Mouse (Mus musculus) CH12.LX (cell line): ENCODE measurements around the gene Syncrip. TPM values are rescaled to one million over a fixed set of nuclear protein-coding genes. Genes with fewer than 3 reads are reported as not detected.

ENCODE experiments used
- DNase-seq: peaks from one replicate; pipeline ENCODE4 v3.0.0-alpha.2; 2013; ENCODE audit errors: extremely low read depth
- H3K27ac ChIP-seq: 2 replicates; pipeline ENCODE4 v1.5.1; 2012; ENCODE audit warnings: low read depth, mild to moderate bottlenecking, control low read depth, moderate library complexity; ENCODE audit not compliant: insufficient read depth
- H3K27me3 ChIP-seq: replicated peaks from 2 replicates; pipeline ENCODE3; 2012; ENCODE audit warnings: inconsistent platforms
- H3K36me3 ChIP-seq, 2 experiments: replicated peaks in 1 of 2; 2 replicates each; pipeline versions ENCODE3 to v1.6.1; 2012; ENCODE audit warnings: inconsistent platforms in 1 of 2, low read length in 1 of 2, mild to moderate bottlenecking in 1 of 2, mixed read lengths in 1 of 2, moderate library complexity in 1 of 2; ENCODE audit not compliant: control insufficient read depth in 1 of 2, insufficient read depth in 1 of 2
- H3K4me1 ChIP-seq, 2 experiments: 2 replicates each; pipeline ENCODE4 v1.6.1; 2012; ENCODE audit warnings: inconsistent platforms in 1 of 2, moderate library complexity in 1 of 2; ENCODE audit not compliant: insufficient read depth in 2 of 2, control insufficient read depth in 1 of 2
- H3K4me2 ChIP-seq: 2 replicates; pipeline ENCODE4 v1.6.1; 2012; ENCODE audit warnings: low read depth, mild to moderate bottlenecking, control low read depth; ENCODE audit not compliant: poor library complexity, insufficient read depth, severe bottlenecking
- H3K4me3 ChIP-seq, 3 experiments: fragments of 150-350 bp in 1 of 3; sonication (generic) in 1 of 3; replicated peaks in 1 of 3; 2 replicates each; pipeline versions ENCODE3 to v1.5.1; 2011 to 2012; ENCODE audit warnings: low read depth in 2 of 3, low read length in 2 of 3, mild to moderate bottlenecking in 2 of 3, moderate library complexity in 2 of 3, control low read depth in 1 of 3, improper control_type of control experiment in 1 of 3, inconsistent platforms in 1 of 3, mixed read lengths in 1 of 3; ENCODE audit not compliant: poor library complexity in 1 of 3
- H3K79me2 ChIP-seq: replicated peaks from 2 replicates; pipeline ENCODE4 v1.6.1; 2012; ENCODE audit warnings: mild to moderate bottlenecking, moderate library complexity; ENCODE audit not compliant: control insufficient read depth, poor library complexity, insufficient read depth, severe bottlenecking; ENCODE audit errors: extremely low read depth
- H3K9ac ChIP-seq: 2 replicates; pipeline ENCODE4 v1.6.1; 2012; ENCODE audit warnings: low read depth, mild to moderate bottlenecking, control low read depth, moderate library complexity; ENCODE audit not compliant: insufficient read depth
- H3K9me3 ChIP-seq: replicated peaks from 2 replicates; pipeline ENCODE3; 2012; ENCODE audit warnings: low read length, inconsistent platforms, mixed read lengths
- CHD1 ChIP-seq: IDR thresholded peaks from 2 replicates; pipeline ENCODE4 v1.6.1; 2012; ENCODE audit warnings: low read depth, low read length, improper control_type of control experiment, inconsistent platforms
- ELF1 ChIP-seq: IDR thresholded peaks from 2 replicates; pipeline ENCODE4 v1.6.1; 2014; ENCODE audit warnings: low read depth, mild to moderate bottlenecking, inconsistent platforms, low read length, improper control_type of control experiment
- EP300 ChIP-seq: IDR thresholded peaks from 2 replicates; pipeline ENCODE4 v1.6.1; 2011; ENCODE audit warnings: low read length, improper control_type of control experiment
- ETS1 ChIP-seq: conservative IDR thresholded peaks from 2 replicates; pipeline ENCODE4 v1.6.1; 2012; ENCODE audit warnings: low read depth, mild to moderate bottlenecking, inconsistent platforms, low read length, improper control_type of control experiment, moderate library complexity
- GABPA ChIP-seq: IDR thresholded peaks from 2 replicates; pipeline ENCODE4 v1.6.1; 2012; ENCODE audit warnings: low read depth, low read length, improper control_type of control experiment, inconsistent platforms; ENCODE audit not compliant: insufficient replicate concordance
- HCFC1 ChIP-seq: IDR thresholded peaks from 2 replicates; pipeline ENCODE4 v1.6.1; 2012; ENCODE audit warnings: low read depth, mild to moderate bottlenecking, inconsistent platforms, low read length, improper control_type of control experiment
- IRF4 ChIP-seq: IDR thresholded peaks from 2 replicates; pipeline ENCODE4 v1.6.1; 2014; ENCODE audit warnings: low read depth, mild to moderate bottlenecking, inconsistent platforms, low read length, improper control_type of control experiment
- JUND ChIP-seq: conservative IDR thresholded peaks from 2 replicates; pipeline ENCODE4 v1.6.1; 2011; ENCODE audit warnings: low read depth, low read length, improper control_type of control experiment
- KAT2A ChIP-seq: IDR thresholded peaks from 2 replicates; pipeline ENCODE4 v1.6.1; 2012; ENCODE audit warnings: low read length, improper control_type of control experiment, inconsistent platforms; ENCODE audit not compliant: insufficient replicate concordance
- MAFK ChIP-seq: IDR thresholded peaks from 2 replicates; pipeline ENCODE4 v1.6.1; 2011; ENCODE audit warnings: low read length, improper control_type of control experiment; ENCODE audit not compliant: insufficient replicate concordance
- MAX ChIP-seq: IDR thresholded peaks from 2 replicates; pipeline ENCODE4 v1.6.1; 2011; ENCODE audit warnings: low read length, improper control_type of control experiment
- MXI1 ChIP-seq: IDR thresholded peaks from 2 replicates; pipeline ENCODE4 v1.6.1; 2011; ENCODE audit warnings: mild to moderate bottlenecking, low read depth, low read length, improper control_type of control experiment
- MYC ChIP-seq: IDR thresholded peaks from 2 replicates; pipeline ENCODE4 v1.6.1; 2011; ENCODE audit warnings: low read depth, mild to moderate bottlenecking, improper control_type of control experiment, low read length
- NRF1 ChIP-seq: IDR thresholded peaks from 2 replicates; pipeline ENCODE4 v1.6.1; 2014; ENCODE audit warnings: low read depth, mild to moderate bottlenecking, inconsistent platforms, low read length, improper control_type of control experiment, moderate library complexity
- PAX5 ChIP-seq: IDR thresholded peaks from 2 replicates; pipeline ENCODE4 v1.6.1; 2012; ENCODE audit warnings: low read length, inconsistent platforms, mixed read lengths
- POLR2AphosphoS2 ChIP-seq: IDR thresholded peaks from 2 replicates; pipeline ENCODE4 v1.6.1; 2011; ENCODE audit warnings: low read depth, low read length, improper control_type of control experiment
- SIN3A ChIP-seq: IDR thresholded peaks from 2 replicates; pipeline ENCODE4 v1.6.1; 2012; ENCODE audit warnings: low read length, improper control_type of control experiment, inconsistent platforms
- TCF12 ChIP-seq: IDR thresholded peaks from 2 replicates; pipeline ENCODE4 v1.6.1; 2014; ENCODE audit warnings: low read depth, mild to moderate bottlenecking, inconsistent platforms, low read length, improper control_type of control experiment
- UBTF ChIP-seq: IDR thresholded peaks from 2 replicates; pipeline ENCODE4 v1.6.1; 2012; ENCODE audit warnings: low read depth, mild to moderate bottlenecking, inconsistent platforms, low read length, improper control_type of control experiment, moderate library complexity
- USF1 ChIP-seq: IDR thresholded peaks from 2 replicates; pipeline ENCODE4 v1.6.1; 2014; ENCODE audit warnings: low read depth, mild to moderate bottlenecking, inconsistent platforms, low read length, improper control_type of control experiment
- USF2 ChIP-seq: conservative IDR thresholded peaks from 2 replicates; pipeline ENCODE4 v1.6.1; 2011; ENCODE audit warnings: low read depth, low read length, improper control_type of control experiment
- ZMIZ1 ChIP-seq: IDR thresholded peaks from 2 replicates; pipeline ENCODE4 v1.6.1; 2012; ENCODE audit warnings: low read depth, mild to moderate bottlenecking, inconsistent platforms, low read length, improper control_type of control experiment
- ZNF384 ChIP-seq: IDR thresholded peaks from 2 replicates; pipeline ENCODE4 v1.6.1; 2012; ENCODE audit warnings: low read depth, low read length, improper control_type of control experiment, inconsistent platforms
- dilution Hi-C: fragments of 300-500 bp; cut with MboI; formaldehyde crosslinking; loops from 2 replicates; pipeline ENCODE4 v1.14.3; 2020; ENCODE audit warnings: low sequenced_read_pairs; ENCODE audit not compliant: extremely low pct_unique_long_range_greater_than_20kb, extremely low pct_ligation_motif_present
- in situ Hi-C: fragments of 300-500 bp; cut with MboI; formaldehyde crosslinking; loops from 3 replicates; pipeline ENCODE4 v1.14.3; 2019; ENCODE audit warnings: low sequenced_read_pairs, low pct_ligation_motif_present, low pct_unique_long_range_greater_than_20kb, mixed read lengths
- polyA plus RNA-seq: library from polyadenylated mRNA; unstranded; fragments of >175 nt; gene quantifications from 2 replicates; pipeline ENCODE4 v1.2.1, GENCODE M21; 2012; ENCODE audit warnings: low read depth; ENCODE audit not compliant: insufficient read length
- total RNA-seq, 2 experiments: library from RNA; depleted of rRNA; stranded (reverse); fragments of 300-350 nt in 1 of 2; fragments of >200 nt in 1 of 2; gene quantifications; 2 replicates each; pipeline ENCODE4 v1.2.3; 2012 to 2014

Syncrip gene
- total and polyA plus RNA-seq, 3 experiments = 102 to 227 (median 213) TPM

DNA sequence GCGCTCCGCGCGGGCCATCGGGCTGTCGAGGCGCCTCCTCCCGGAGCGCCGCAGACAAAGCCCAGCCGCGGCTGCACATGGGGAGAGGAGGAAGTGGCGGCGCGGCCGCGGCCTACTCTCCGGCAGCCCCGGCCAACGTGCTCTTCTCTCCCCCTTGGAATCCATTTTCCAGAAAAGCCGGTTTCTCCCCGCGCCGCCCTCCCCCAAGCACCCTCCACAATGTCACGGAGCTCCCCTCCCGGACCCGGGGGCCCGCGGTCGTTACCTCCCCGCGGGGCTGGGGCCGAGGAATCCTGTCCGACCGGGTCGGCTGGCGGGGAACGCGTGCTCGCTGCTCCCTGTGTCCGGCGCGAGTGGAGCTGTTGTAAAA, 598 bp downstream of the Syncrip start:
- H3K27me3 ChIP-seq = peaks cover 11% of the 10 kb centered on the region
- TF ChIP-seq TCF12 = 0 out of 2 replicates have a peak, but pooled peaks have one; percentile 7
- TF ChIP-seq SIN3A = 0 out of 2 replicates have a peak, but pooled peaks have one; percentile 3
- 0 out of 2 replicates have a peak, but pooled peaks have one; percentile 8 for TF ChIP-seq POLR2AphosphoS2
- TF ChIP-seq JUND = no peak
- H3K79me2 ChIP-seq = peaks cover 40% of the 10 kb centered on the region
- no peak for DNase-seq
- in situ Hi-C loops (loop anchor here (5.0 kb wide), 1 partner anchor 41 kb away; no protein-coding TSS in a partner anchor), dilution Hi-C loops (no loop called here)
- H3K9me3 ChIP-seq = no peaks in the 10 kb centered on the region
- peaks cover 0 to 23% of the 10 kb centered on the region in 2 experiments; a peak in 2 of 4 replicates for H3K4me1 ChIP-seq
- H3K36me3 ChIP-seq = peaks cover 5 to 25% of the 10 kb centered on the region in 2 experiments
- H3K9ac ChIP-seq = peak overlapping the region; percentile 99
- peak overlapping the region; percentile 66 for H3K27ac ChIP-seq
- no peak overlapping the region for H3K4me2 ChIP-seq
- peak overlapping the region; percentile 69 to 98 (median 97) for H3K4me3 ChIP-seq

DNA sequence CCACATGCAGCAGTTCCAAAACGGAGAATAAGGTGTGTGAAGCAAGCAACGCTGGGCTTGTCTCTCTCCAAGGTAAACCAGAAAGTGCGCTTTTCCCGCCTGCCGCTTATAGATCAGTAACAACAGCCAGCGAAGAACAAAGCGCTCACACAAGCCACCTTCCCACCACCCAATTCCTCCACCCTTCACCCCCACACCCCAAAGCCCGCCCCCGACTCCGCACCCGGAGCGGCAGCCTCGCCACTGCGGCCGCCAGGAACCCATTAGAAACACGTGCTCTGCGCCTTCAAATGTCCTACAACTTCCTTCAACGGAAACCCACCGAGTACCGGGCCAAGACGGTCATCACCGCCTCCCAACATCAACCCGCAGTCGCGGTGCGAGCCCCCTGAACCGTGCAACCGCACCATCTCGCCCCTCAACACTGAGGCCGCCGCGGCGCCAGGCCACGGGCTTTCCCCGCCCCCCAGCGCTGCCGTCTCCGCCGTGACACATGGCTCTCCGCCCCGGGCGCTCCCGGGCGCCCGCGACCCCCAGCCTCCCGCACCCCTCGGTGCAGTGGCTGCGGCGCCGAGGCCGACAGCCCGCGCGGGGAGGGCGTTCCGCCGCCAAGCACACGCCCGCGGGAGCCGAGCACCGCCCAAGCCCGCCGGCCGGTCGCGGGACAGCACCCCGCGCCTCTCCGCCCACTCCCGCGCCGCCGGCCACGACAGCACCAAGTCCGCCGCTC, 1.1 kb downstream of the Syncrip start:
- Histone ChIP-seq H3K79me2 (peaks cover 40% of the 10 kb centered on the region), H3K27ac (peak overlapping the region; percentile 66), H3K4me2 (peak overlapping the region; percentile 100), H3K27me3 (peaks cover 11% of the 10 kb centered on the region), H3K9ac (peak overlapping the region; percentile 99), H3K36me3 (peaks cover 5 to 26% of the 10 kb centered on the region in 2 experiments), H3K4me3 (peak overlapping the region; percentile 69 to 98 (median 97)), H3K4me1 (peaks cover 0 to 23% of the 10 kb centered on the region in 2 experiments; a peak in 2 of 4 replicates), H3K9me3 (no peaks in the 10 kb centered on the region)
- TF ChIP-seq UBTF (0 out of 2 replicates have a peak, but pooled peaks have one; percentile 14), ETS1 (no peak), MXI1 (peak; percentile 91), ZNF384 (no peak), MYC (peak; percentile 73; the same call in 1 of the 2 replicates), SIN3A (peak; percentile 14; the same call in 1 of the 2 replicates), IRF4 (0 out of 2 replicates have a peak, but pooled peaks have one; percentile 12), MAX (peak; percentile 82)
- in situ Hi-C loops = loop anchor here (5.0 kb wide), 1 partner anchor 41 kb away; no protein-coding TSS in a partner anchor
- dilution Hi-C loops = no loop called here
- peak; percentile 24 for DNase-seq

DNA sequence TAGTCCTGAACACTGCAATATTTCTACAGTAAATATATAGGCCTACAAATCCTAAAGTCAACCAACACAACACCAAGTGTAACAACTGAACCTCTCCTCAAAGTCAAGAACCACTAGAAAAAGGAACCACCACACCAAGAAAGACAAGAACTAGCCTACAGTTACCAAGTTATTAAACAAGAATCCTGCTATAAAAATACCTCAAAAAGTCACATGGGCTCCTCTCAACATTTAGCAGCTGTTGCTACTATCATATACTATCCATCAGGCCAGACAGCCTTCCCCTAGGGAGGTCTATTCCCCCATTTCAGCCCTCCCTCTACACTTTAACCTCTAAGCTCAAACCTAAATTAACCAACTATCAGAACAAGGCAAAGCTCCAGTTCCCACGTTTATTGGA, 2.3 kb downstream of the Syncrip start:
- Histone ChIP-seq H3K27me3 (peaks cover 11% of the 10 kb centered on the region), H3K79me2 (peaks cover 48% of the 10 kb centered on the region), H3K27ac (no peak overlapping the region), H3K9ac (peak overlapping the region; percentile 99), H3K36me3 (peaks cover 5 to 33% of the 10 kb centered on the region in 2 experiments), H3K4me3 (peak overlapping the region; percentile 59 to 97 (median 69)), H3K9me3 (no peaks in the 10 kb centered on the region), H3K4me2 (peak overlapping the region; percentile 100), H3K4me1 (peaks cover 0 to 23% of the 10 kb centered on the region in 2 experiments; a peak in 2 of 4 replicates)
- in situ Hi-C loops = loop anchor here (5.0 kb wide), 1 partner anchor 42 kb away; no protein-coding TSS in a partner anchor
- no peak for DNase-seq
- dilution Hi-C loops = no loop called here
- no peak for TF ChIP-seq NRF1
- TF ChIP-seq ZNF384 = no peak
- TF ChIP-seq GABPA = no peak
- no peak for TF ChIP-seq USF2
- TF ChIP-seq ZMIZ1 = no peak
- TF ChIP-seq TCF12 = no peak
- TF ChIP-seq EP300 = no peak
- no peak for TF ChIP-seq MAX
- TF ChIP-seq IRF4 = no peak
- TF ChIP-seq ELF1 = no peak
- TF ChIP-seq CHD1 = no peak
- no peak for TF ChIP-seq PAX5
- TF ChIP-seq HCFC1 = no peak
- no peak for TF ChIP-seq USF1
- TF ChIP-seq JUND = no peak
- no peak for TF ChIP-seq KAT2A
- no peak for TF ChIP-seq MAFK
- no peak for TF ChIP-seq POLR2AphosphoS2
